Mouse (Mus musculus): ENCODE measurements around the gene Slc39a7.

GRCm38 (mm10) chr17:34025756-34026151, 5.7 kb downstream of the Slc39a7 start:
- TF ChIP-seq CTCF (IDR thresholded peaks at IDR 0.05; ENCODE audit: extremely low read depth, insufficient read depth, low read length) (no peak), POLR2A (IDR thresholded peaks at IDR 0.05; ENCODE audit: extremely low read depth, insufficient read depth, low read length) (no peak)

All from cortical plate, adult 2 months (tissue).